Mouse (Mus musculus) c-Kit-positive CD71-positive TER-119-negative erythroid progenitor cells, embryonic 14.5 days (primary cell): ENCODE measurements at regions not wholly inside any gene's neighbourhood (a gene's known extent, or its start where the extent isn't known, plus 50 kb on each side); places are given as distances from the start of the nearest gene placed in this dataset.

Experiments used
- DNase-seq: peaks from one replicate; pipeline ENCODE4 v3.0.0-alpha.2; 2013; ENCODE audit warnings: low read depth

DNA sequence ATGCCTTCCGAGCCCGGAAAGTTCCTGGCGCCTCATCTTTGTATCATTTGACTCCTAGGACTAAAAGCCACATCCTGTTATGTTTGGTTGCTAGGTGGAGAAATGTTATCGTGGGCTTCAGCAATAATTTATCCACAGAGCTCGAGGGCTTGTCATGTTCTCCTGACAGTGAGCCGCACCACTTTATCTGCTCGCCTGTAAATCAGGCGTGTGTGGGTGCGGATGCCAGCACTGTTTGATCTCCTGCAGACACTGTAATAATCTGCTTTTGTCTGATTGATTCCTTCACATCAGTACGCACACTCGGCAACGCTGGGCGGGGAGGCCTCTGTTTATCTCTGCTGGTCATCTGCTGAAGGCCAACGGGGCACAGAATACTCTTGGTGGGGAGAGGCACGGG is 178.5 kb upstream of the Zfp64 start:
- no peak for DNase-seq

DNA sequence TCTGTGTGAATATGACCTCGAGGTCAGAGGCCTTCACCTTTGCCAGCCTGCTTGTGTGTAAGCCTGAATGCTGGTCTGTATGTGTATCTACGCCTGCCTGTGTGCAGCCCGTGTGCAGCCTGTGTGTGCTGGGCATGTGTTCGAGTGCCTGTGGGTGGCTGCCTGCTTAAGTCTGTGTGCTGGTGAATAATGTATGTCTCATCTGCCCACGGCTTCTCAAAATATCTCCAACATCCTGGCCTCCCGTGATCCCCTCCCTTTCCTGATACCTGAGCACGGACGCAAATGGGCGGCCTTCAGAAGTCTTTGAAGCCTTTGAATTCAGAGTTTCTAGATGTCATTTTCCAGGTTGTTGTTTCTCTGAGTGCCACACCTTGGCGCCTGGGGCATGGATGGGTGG is 170.1 kb upstream of the Zfp64 start:
- no peak for DNase-seq

- DNase-seq, result no peak
Measured at GRCm38 (mm10) chr2:169122887-169123286, 167.5 kb upstream of the Zfp64 start.

GRCm38 (mm10) chr2:169116841-169117240 is 161.5 kb upstream of the Zfp64 start:
- no peak for DNase-seq

DNA sequence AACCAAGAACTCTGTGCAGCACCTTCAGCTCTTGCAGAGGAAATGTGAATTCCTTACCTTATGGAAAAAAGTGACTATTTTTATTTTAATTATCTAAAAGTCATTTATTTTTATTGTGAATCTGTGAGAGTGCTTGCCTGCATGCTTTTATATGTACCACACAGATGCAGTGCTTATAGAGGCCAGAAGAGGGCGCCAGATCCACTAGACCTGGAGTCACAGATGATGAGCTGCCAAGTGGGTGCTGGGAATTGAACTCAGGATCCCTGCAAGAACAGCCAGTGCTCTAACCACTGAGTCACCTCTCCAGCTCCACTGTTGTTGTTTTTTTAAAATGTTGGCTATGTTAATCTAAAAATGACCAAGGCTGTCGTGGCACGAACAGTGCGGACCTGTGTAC is 153.7 kb upstream of the Zfp64 start:
- no peak for DNase-seq

DNA sequence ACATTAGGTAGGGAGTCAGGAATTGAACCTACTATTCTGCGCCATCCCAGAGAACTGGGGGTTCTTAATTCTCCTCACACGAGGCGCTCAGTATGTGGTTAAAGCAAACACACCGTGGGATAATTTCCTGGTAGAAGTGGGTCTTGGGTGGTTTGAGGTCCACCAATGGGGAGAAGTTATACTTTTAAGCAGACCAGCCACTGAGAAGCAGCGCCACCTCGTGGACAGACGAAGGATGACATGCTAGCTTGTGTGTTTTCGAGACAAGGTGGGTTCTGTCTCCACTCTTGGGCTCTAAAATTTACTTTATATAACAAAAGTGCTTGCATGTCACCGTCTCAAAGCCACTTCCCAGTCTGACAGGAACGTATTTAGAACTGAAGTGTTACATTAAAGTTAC is 152.7 kb upstream of the Zfp64 start:
- DNase-seq, result no peak

DNA sequence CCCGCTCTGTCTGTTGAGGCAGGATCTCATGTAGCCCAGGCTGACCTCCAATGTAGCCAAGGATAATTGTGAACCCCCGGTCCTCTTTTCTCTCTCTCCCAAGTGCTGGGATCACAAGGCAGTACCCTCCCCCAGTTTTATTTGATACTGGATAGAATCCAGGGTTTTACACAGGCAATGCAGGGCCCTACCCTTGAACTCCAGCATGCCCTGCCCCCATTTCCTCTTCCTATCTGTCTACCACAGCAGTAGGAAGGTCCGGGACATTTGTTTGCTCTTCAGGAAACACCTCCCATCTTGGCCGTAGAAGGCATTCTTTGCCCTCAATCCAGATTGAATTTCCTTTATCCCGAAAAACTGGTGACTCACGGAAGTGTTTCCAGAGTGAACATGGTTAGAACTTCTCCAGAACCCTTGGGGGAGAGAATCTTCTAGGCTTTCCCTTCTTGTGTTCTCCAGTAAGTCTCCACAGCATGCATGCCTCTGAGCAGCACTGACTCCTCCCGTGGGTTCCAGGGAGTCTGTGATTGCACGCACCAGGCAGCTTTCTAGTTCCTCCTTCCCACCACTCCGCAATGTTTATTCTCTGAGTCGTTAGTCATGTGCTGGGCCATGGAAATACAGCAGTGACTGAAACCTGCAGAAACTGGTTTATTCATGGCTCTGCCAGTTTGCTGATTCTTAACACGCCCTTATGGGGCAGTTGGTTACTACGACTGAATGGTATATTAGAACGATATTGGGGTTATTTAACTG is 146.3 kb upstream of the Zfp64 start:
- no peak for DNase-seq

- no peak for DNase-seq
Measured at GRCm38 (mm10) chr2:169100516-169100915, 145.1 kb upstream of the Zfp64 start.

- DNase-seq, result no peak
Measured at GRCm38 (mm10) chr2:169099678-169100077, 144.3 kb upstream of the Zfp64 start.

- no peak for DNase-seq
Measured at GRCm38 (mm10) chr2:169098591-169098990, 143.2 kb upstream of the Zfp64 start.

DNA sequence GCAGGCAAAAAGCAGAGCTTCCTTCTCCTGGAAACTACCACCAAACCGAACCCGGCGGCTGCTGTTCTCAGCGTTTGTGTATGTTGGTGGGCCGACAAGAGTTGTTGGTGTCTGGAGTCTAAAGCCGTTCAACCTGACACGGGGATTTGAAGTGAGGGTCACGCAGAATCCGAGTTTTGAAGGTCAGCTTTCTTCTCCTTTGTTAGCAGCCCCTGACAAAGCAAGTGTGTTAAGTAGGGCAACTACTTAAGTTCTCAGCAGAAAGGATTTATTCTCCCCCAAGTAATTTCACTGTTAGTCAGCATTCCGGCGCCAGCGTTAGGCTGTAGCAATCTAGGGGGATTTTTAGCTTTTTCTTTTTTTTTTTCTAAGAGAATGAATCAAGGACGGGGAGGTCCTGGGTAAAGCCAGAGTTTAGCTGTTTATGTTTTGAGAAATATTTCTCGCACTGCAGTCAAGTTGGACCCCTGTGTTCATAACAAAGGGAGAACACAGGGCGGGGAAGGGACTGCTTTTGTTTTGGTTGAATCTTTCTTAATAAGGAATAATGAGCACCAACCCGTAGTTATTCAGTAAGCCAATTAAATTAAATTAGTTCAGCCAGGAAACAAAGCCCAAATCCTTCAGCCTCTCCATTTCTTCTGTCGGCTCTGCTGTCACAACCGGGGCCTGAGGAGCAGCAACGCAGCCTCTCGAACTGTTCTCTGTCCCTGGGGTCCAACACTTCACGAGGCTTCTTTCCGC is 138.8 kb upstream of the Zfp64 start:
- no peak for DNase-seq

GRCm38 (mm10) chr2:169090256-169090655 is 134.9 kb upstream of the Zfp64 start:
- no peak for DNase-seq

DNA sequence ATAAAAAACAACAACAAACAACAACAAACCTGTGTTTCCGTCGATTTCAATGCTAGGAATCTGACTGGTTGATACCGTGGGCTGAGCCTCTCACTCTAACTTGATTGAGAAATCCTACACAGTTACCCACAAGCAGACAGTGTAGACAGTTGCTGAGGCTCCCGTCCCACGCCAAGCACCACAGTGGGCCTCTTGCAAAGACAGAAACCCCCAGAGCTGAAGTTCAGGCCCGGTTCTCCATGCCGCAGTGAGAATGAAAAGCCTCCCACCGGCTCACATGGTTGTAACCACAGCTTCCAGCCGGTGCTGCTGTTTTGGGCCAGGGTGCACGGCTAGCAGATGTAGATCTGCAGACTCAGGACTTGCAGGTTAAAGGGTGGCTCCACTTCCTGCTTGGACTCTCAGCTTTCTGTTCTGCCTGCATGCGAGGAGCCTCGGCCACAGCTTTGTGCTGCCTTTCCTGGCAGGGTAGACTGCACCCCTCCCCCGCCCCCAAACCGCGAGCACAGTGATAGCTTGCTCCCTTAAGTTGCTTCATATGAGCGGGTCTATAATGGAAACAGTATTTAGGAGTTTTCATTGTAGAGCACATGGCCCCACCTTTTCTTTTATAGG is 133.6 kb upstream of the Zfp64 start:
- DNase-seq, result no peak

- DNase-seq, result no peak
Measured at GRCm38 (mm10) chr2:169088301-169088700, 132.9 kb upstream of the Zfp64 start.

GRCm38 (mm10) chr2:169071267-169071666 is 115.9 kb upstream of the Zfp64 start:
- no peak for DNase-seq

DNA sequence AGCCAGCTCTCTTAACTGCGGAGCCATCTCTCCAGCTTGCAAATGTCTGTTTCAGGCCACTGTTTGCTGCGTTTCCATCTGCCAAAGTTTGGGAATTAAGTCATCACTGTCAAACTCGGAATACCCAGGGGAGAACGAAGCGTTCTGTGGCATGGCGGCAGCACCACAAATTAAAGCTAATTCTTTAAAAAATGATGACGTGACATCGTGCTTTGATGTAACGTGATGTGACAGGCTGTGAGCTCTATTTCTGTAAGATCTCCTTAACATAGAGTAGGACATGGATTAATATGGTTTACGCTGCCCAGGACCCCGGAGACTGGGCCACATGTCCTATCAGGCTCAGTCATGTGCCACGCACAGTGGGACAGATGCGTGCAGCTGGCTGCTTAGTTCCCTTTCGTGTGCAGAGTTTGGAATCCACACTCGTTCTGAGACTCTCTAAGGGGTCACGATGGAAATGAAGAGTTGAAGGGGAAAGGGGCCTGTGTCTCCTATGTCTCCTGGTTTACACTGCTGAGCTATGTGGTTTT is 109.8 kb upstream of the Zfp64 start:
- no peak for DNase-seq

GRCm38 (mm10) chr2:169061520-169061919 is 106.1 kb upstream of the Zfp64 start:
- peak; percentile 22 for DNase-seq

DNA sequence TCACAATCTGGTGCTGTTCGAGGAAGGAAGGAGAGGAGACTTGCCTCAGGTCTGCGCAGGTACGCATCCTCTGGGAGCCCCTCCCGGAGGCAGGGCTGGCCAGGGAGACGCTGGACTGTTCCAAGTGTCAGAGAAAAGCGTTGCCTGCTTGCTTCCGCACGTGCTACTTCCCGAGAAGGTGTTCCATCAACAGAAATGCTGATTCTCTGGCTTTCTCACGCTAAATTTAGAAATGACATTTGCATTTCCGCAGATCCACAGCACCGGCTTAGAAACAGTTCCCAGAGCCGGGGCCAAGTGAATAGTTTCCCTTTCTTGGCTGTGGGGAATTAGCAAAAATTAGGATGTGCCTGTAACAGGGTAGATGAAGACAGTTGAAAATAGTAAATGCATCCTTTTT is 105.1 kb upstream of the Zfp64 start:
- DNase-seq, result no peak

DNA sequence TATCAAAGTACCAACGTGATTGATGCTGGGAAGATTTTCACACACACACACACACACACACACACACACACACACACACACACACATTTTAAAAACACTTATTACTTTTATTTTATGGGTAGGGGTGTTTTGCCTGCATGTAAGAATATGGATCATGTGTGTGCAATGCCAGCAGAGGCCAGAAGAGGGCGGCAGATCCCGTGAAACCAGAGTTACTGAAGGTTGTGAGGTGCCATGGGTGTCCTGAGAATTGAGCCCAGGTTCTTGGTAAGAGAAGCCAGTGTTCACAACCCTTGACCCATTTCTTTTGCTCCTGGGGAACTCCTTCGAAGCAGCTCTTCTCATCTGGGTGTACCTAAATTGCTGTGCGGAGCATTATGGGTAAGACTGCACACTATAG is 102.4 kb upstream of the Zfp64 start:
- DNase-seq, result no peak

DNA sequence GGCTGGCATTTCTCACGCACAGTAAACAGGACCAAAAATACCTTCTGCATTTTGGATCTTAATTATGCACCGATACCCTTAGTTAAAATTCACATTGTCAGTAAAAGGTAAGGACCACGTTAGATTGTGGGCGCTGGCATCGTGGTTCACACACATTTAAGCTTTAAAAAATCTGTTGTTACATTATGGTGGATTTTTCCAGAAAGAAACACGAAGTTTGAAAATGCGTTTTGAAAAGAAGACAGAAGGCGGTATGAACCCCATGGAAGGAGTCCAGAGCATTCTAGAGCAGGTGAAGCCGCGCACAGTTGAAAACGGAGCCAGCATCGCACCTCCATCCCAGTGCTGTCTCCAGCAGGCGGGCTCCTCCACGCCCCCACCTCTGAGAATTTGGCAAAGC is 94.6 kb upstream of the Zfp64 start:
- DNase-seq, result no peak

GRCm38 (mm10) chr2:169041748-169042147 is 86.4 kb upstream of the Zfp64 start:
- no peak for DNase-seq

- DNase-seq, result no peak
Measured at GRCm38 (mm10) chr2:169037975-169038374, 82.6 kb upstream of the Zfp64 start.

- DNase-seq, result no peak
Measured at GRCm38 (mm10) chr2:169037519-169037918, 82.1 kb upstream of the Zfp64 start.
